Mouse (Mus musculus) ovary, postnatal 36 days (tissue): Measurements from ENCODE around the gene Mapk1ip1.

Experiments
- DNase-seq: peaks from one replicate; pipeline ENCODE4 v3.0.0; 2022; ENCODE audit warnings: low spot score, mixed read lengths

Mapk1ip1 gene

DNA sequence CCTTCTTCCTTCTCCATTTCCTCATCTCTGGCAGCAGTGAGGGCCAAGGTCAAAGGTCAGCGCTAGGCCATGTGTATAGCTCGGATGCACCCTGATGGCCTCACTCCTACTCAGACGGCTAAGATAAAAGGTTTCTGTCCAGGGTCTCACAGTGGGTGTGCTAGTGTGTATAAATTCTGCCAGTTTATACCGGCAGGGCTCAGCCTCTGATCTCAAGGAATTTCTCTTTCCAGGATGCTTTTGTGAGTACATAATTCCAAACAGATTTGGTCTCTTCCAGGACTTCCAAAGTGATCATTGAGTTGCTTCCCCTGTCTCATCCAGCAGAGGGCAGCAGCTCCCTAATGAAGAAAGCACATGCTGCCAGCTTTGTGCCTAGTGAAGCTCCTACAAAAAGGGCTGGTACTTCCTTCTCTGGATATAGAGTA lies 5.5 kb downstream of the Mapk1ip1 start:
- peak; percentile 71 for DNase-seq

GRCm38 (mm10) chr7:138835028-138835427 lies 11.0 kb downstream of the Mapk1ip1 start:
- no peak for DNase-seq

- DNase-seq = peak; percentile 58
These were observed 18.3 kb downstream of the Mapk1ip1 start for GRCm38 (mm10) chr7:138827812-138828211.

- no peak for DNase-seq
These were observed 20.9 kb downstream of the Mapk1ip1 start for GRCm38 (mm10) chr7:138824995-138825756.

DNA sequence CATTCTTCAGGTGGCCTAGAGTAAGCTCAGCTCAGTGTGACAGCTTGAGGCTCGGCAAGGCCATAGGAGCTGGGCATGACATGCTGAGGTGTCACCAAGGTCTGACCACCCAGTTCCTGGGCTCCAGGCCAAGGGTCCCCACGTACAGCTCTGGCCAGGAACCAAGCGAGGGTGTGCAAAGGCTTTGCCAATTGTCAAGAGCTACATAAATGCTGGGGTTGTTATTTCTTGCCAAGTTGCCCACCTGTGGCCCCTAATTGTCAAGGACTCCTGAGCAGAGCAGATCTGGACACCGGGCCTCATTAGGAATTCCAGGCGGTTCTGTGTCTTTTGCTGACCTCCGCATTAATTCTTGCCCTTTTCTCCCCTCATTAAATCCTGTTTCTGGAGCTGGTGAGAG lies 21.6 kb downstream of the Mapk1ip1 start:
- DNase-seq = no peak

DNA sequence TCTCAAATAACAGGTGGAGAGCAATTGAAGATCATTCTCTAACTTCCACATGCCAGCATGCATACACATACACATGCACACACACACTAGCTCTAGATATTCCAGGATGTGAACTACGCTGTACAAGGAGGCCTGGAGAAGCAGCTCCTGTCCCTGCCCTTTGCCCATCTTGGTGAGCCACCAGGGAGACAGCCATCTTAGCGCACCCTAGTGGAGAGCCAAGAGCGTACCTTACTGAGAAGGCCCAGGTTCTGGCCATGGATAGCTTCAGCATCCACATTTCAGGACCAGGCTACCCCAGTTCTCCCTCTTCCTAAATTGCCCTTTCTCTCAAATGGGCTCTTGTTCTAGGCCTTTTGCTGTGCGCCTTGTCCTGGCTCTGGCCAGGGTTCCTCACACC lies 27.8 kb downstream of the Mapk1ip1 start:
- no peak for DNase-seq

GRCm38 (mm10) chr7:138813213-138813875 lies 32.7 kb downstream of the Mapk1ip1 start:
- no peak for DNase-seq

GRCm38 (mm10) chr7:138807146-138807545 lies 38.9 kb downstream of the Mapk1ip1 start:
- DNase-seq = no peak

GRCm38 (mm10) chr7:138803386-138803785 lies 42.7 kb downstream of the Mapk1ip1 start:
- no peak for DNase-seq

DNA sequence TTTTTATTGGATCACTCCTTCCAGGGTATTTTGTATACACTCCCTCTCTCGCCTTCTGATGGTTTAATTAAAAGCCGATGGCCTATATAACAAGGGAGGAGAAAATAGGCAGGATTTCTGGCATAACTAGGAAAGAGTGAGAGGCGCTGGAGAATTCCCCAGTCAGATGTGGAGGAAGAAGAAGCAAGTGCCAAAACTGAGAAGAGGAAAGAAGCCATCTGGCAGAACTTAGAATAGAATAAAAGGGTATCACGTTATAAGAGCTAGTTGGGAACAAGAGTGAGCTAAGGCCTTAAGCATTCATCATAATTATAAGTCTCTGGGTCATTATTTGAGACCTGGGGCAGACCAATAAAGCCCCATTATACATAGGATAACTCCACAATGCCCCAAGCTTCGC lies 58.0 kb downstream of the Mapk1ip1 start:
- no peak for DNase-seq
